Mouse (Mus musculus) olfactory bulb, adult 2 months (tissue): ENCODE measurements around the gene Ptpdc1.

Experiments used
- CTCF ChIP-seq: fragments of 200-500 bp; IDR thresholded peaks from 2 replicates; pipeline ENCODE4 v1.5.1; 2012; ENCODE audit warnings: low read depth, mild to moderate bottlenecking, low read length, moderate library complexity; ENCODE audit not compliant: insufficient read depth
- POLR2A ChIP-seq: fragments of 200-500 bp; IDR thresholded peaks from 2 replicates; pipeline ENCODE4 v1.6.1; 2012; ENCODE audit warnings: mild to moderate bottlenecking, low read depth, low read length, moderate library complexity; ENCODE audit not compliant: insufficient read depth

GRCm38 (mm10) chr13:48593181-48593580 is 32.3 kb downstream of the Ptpdc1 start:
- TF ChIP-seq CTCF, result no peak
- TF ChIP-seq POLR2A, result no peak
